Mouse (Mus musculus) left cerebral cortex, adult 18-20 months (tissue): ENCODE data around the gene Gm27027. TPM values are rescaled to one million over a fixed set of nuclear protein-coding genes. Genes with fewer than 3 reads are reported as not detected.

Experiments
- DNase-seq, 2 experiments: peaks; one replicate each; pipeline ENCODE4 v3.0.0; 2021 to 2022; ENCODE audit warnings: low spot score in 2 of 2, mixed read lengths in 1 of 2
- total RNA-seq, 2 experiments: library from RNA; stranded (reverse); gene quantifications; 2 replicates each; pipeline ENCODE4 v1.2.3; 2021

Gm27027 gene
- total RNA-seq, 2 experiments from 2014 or later = 1.0 TPM; not detected in 1

GRCm38 (mm10) chr2:93976436-93977252 lies 19.5 kb downstream of the Gm27027 start:
- DNase-seq = peak; percentile 43 to 66

GRCm38 (mm10) chr2:93975526-93976435 lies 20.4 kb downstream of the Gm27027 start:
- DNase-seq = no peak

- no peak for DNase-seq
Observed at GRCm38 (mm10) chr2:93975041-93975440, 21.1 kb downstream of the Gm27027 start.

- peak in 1 of 2 experiments; percentile 30 for DNase-seq
Observed at GRCm38 (mm10) chr2:93971647-93972046, 24.5 kb downstream of the Gm27027 start.

- no peak for DNase-seq
Observed at GRCm38 (mm10) chr2:93964494-93965160, 31.5 kb downstream of the Gm27027 start.

GRCm38 (mm10) chr2:93963802-93964201 lies 32.4 kb downstream of the Gm27027 start:
- no peak for DNase-seq

GRCm38 (mm10) chr2:93961716-93962115 lies 34.4 kb downstream of the Gm27027 start:
- no peak for DNase-seq

GRCm38 (mm10) chr2:93959346-93959745 lies 36.8 kb downstream of the Gm27027 start:
- no peak for DNase-seq

GRCm38 (mm10) chr2:93958216-93958615 lies 37.9 kb downstream of the Gm27027 start:
- DNase-seq = no peak

- DNase-seq = no peak
Observed at GRCm38 (mm10) chr2:93957785-93958175, 38.4 kb downstream of the Gm27027 start.

GRCm38 (mm10) chr2:93956908-93957784 lies 39.0 kb downstream of the Gm27027 start, which contains the start of gene Gm13889:
Gene Gm13889, minus strand, starts transcription at chr2:93957201.
- peak; percentile 71 to 84 for DNase-seq

- peak; percentile 48 to 67 for DNase-seq
Observed at GRCm38 (mm10) chr2:93956331-93956801, 39.8 kb downstream of the Gm27027 start.

GRCm38 (mm10) chr2:93955886-93956285 lies 40.3 kb downstream of the Gm27027 start:
- DNase-seq = no peak

GRCm38 (mm10) chr2:93954781-93955578 lies 41.2 kb downstream of the Gm27027 start:
- peak in 1 of 2 experiments; percentile 24 for DNase-seq

GRCm38 (mm10) chr2:93953726-93954125 lies 42.4 kb downstream of the Gm27027 start:
- DNase-seq = no peak

GRCm38 (mm10) chr2:93946976-93947375 lies 49.2 kb downstream of the Gm27027 start:
- DNase-seq = no peak

- no peak for DNase-seq
Observed at GRCm38 (mm10) chr2:93944855-93945254, 51.3 kb downstream of the Gm27027 start.

- DNase-seq = no peak
Observed at GRCm38 (mm10) chr2:93944099-93944498, 52.1 kb downstream of the Gm27027 start.

GRCm38 (mm10) chr2:93941670-93942069 lies 54.5 kb downstream of the Gm27027 start:
- DNase-seq = no peak
